Mouse (Mus musculus) cerebellum, adult 2 months (tissue): ENCODE data around the gene Col13a1. TPM values are rescaled to one million over a fixed set of nuclear protein-coding genes. Genes with fewer than 3 reads are reported as not detected.

Experiments used
- DNase-seq, 2 experiments: peaks; one replicate each; pipeline ENCODE4 v3.0.0; 2021
- H3K27ac ChIP-seq: fragments of 200-500 bp; 2 replicates; pipeline ENCODE4 v1.5.1; 2012; ENCODE audit warnings: low read length, control low read depth, inconsistent platforms; ENCODE audit not compliant: insufficient read depth
- H3K27me3 ChIP-seq: fragments of 200-500 bp; 2 replicates; pipeline ENCODE4 v1.6.1; 2012; ENCODE audit warnings: inconsistent platforms, mild to moderate bottlenecking, low read length, moderate library complexity; ENCODE audit not compliant: control insufficient read depth, insufficient read depth
- H3K4me1 ChIP-seq: fragments of 200-500 bp; 2 replicates; pipeline ENCODE4 v1.6.1; 2011; ENCODE audit warnings: low read length; ENCODE audit not compliant: control insufficient read depth, insufficient read depth
- H3K4me3 ChIP-seq: fragments of 200-500 bp; replicated peaks from 2 replicates; pipeline ENCODE3; 2011; ENCODE audit warnings: mild to moderate bottlenecking, low read depth, low read length, control low read depth; ENCODE audit not compliant: insufficient read depth
- CTCF ChIP-seq: fragments of 200-500 bp; IDR thresholded peaks from 2 replicates; pipeline ENCODE4 v1.5.1; 2011; ENCODE audit warnings: low read depth, mild to moderate bottlenecking, control low read depth, low read length, moderate library complexity, borderline replicate concordance; ENCODE audit not compliant: insufficient read depth
- POLR2A ChIP-seq: fragments of 200-500 bp; IDR thresholded peaks from 2 replicates; pipeline ENCODE4 v1.6.1; 2011; ENCODE audit warnings: low read length, control low read depth, borderline replicate concordance; ENCODE audit not compliant: insufficient read depth
- WGBS: fragments of 180-500 bp; shearing (Covaris S2); methylation state at CpG from one replicate; pipeline ENCODE4 v1.1.7; 2018; 5-methylcytosine and 5-hydroxymethylcytosine counted together
- polyA plus RNA-seq: library from polyadenylated mRNA; depleted of rRNA; stranded (reverse); fragments of >200 nt; gene quantifications from 2 replicates; pipeline ENCODE4 v1.2.3, GENCODE M21; 2012

Col13a1 gene
- polyA plus RNA-seq, 1 experiment = 1.8 TPM

DNA sequence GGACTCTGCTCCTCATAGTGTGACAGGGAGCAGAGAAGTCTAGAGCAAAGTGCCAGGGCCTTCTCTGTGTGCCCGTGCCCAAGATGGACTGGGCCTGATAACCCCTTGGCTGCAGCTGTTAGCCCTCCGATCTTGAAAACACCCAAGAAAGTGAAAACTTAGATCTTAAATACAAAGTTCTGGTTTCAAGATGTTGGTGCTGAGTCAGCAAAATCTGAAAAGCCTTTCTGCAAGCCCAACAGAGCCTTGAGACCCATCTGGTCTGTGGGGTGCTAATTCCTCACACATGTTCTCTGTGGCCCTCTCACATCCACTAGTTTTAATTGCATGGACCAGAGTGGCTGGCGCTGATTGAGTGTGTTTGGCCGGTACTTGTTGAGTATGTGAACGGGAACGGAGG, 49.0 kb downstream of the Col13a1 start:
- Histone ChIP-seq H3K4me3 (no peak overlapping the region), H3K4me1 (no peaks in the 10 kb centered on the region), H3K27me3 (no peaks in the 10 kb centered on the region), H3K27ac (no peak overlapping the region)
- 83% methylated on average over 6 of the region's 6 CpGs for WGBS
- TF ChIP-seq CTCF (no peak), POLR2A (no peak)
- DNase-seq = no peak

- H3K27me3 ChIP-seq = no peaks in the 10 kb centered on the region
- H3K4me3 ChIP-seq = no peak overlapping the region
- no peaks in the 10 kb centered on the region for H3K4me1 ChIP-seq
- DNase-seq = no peak
- 36% methylated on average over 24 of the region's 24 CpGs for WGBS
- no peak for TF ChIP-seq CTCF
- no peak for TF ChIP-seq POLR2A
- H3K27ac ChIP-seq = no peak overlapping the region
Measured at GRCm38 (mm10) chr10:61928725-61929651, 49.9 kb downstream of the Col13a1 start.

- Histone ChIP-seq H3K4me3 (no peak overlapping the region), H3K27me3 (no peaks in the 10 kb centered on the region), H3K27ac (no peak overlapping the region), H3K4me1 (peaks cover 5% of the 10 kb centered on the region)
- TF ChIP-seq CTCF = no peak
- no peak for TF ChIP-seq POLR2A
- DNase-seq = no peak
Measured at GRCm38 (mm10) chr10:61925691-61926090, 53.2 kb downstream of the Col13a1 start.

GRCm38 (mm10) chr10:61920655-61921365, 58.1 kb downstream of the Col13a1 start:
- H3K27ac ChIP-seq = no peak overlapping the region
- 18% methylated on average over 10 of the region's 11 CpGs for WGBS

GRCm38 (mm10) chr10:61919924-61920654, 58.8 kb downstream of the Col13a1 start:
- Histone ChIP-seq H3K4me1 (peaks cover 17% of the 10 kb centered on the region), H3K27me3 (no peaks in the 10 kb centered on the region), H3K27ac (no peak overlapping the region), H3K4me3 (no peak overlapping the region)
- TF ChIP-seq POLR2A (no peak), CTCF (no peak)
- WGBS = 18% methylated on average over 13 of the region's 13 CpGs
- DNase-seq = no peak

More at GRCm38 (mm10) chr10:61920655-61921365, 58.1 kb downstream of the Col13a1 start:
- no peaks in the 10 kb centered on the region for H3K27me3 ChIP-seq
- no peak for DNase-seq
- peaks cover 17% of the 10 kb centered on the region for H3K4me1 ChIP-seq
- no peak overlapping the region for H3K4me3 ChIP-seq
- TF ChIP-seq CTCF (no peak), POLR2A (no peak)

GRCm38 (mm10) chr10:61919496-61919895, 59.4 kb downstream of the Col13a1 start:
- no peak for TF ChIP-seq CTCF
- no peak for TF ChIP-seq POLR2A
- Histone ChIP-seq H3K27ac (no peak overlapping the region), H3K4me3 (no peak overlapping the region), H3K27me3 (no peaks in the 10 kb centered on the region), H3K4me1 (peaks cover 17% of the 10 kb centered on the region)
- 16% methylated on average over 4 of the region's 4 CpGs for WGBS
- DNase-seq = peak; percentile 27 to 51

GRCm38 (mm10) chr10:61917066-61917465, 61.8 kb downstream of the Col13a1 start:
- peaks cover 17% of the 10 kb centered on the region for H3K4me1 ChIP-seq
- H3K27ac ChIP-seq = no peak overlapping the region
- no peak for DNase-seq
- 95% methylated on average over 12 of the region's 12 CpGs for WGBS
- no peak overlapping the region for H3K4me3 ChIP-seq
- TF ChIP-seq POLR2A (no peak), CTCF (no peak)
- H3K27me3 ChIP-seq = no peaks in the 10 kb centered on the region

- TF ChIP-seq POLR2A (no peak), CTCF (no peak)
- H3K4me1 ChIP-seq = no peaks in the 10 kb centered on the region
- H3K27ac ChIP-seq = no peak overlapping the region
Measured at GRCm38 (mm10) chr10:61911770-61912169, 67.1 kb downstream of the Col13a1 start.

More at GRCm38 (mm10) chr10:61911770-61912169, 67.1 kb downstream of the Col13a1 start:
- WGBS = 74% methylated on average over 4 of the region's 4 CpGs
- Histone ChIP-seq H3K27me3 (no peaks in the 10 kb centered on the region), H3K4me3 (no peak overlapping the region)
- DNase-seq = no peak
